Mouse (Mus musculus): ENCODE measurements at regions not wholly inside any gene's neighbourhood (a gene's known extent, or its start where the extent isn't known, plus 50 kb on each side); places are given as distances from the start of the nearest gene placed in this dataset.

- H3K4me3 ChIP-seq: no peak overlapping the region
- no peak overlapping the region for H3K27ac ChIP-seq
- H3K27me3 ChIP-seq (ENCODE audit: poor library complexity, severe bottlenecking): 0 out of 2 replicates have a peak, but pooled peaks cover 4% of the 10 kb centered on the region
- DNase-seq (ENCODE audit: extremely low spot score, low spot score): no peak
- H3K4me1 ChIP-seq: peaks cover 26% of the 10 kb centered on the region
- 97% methylated on average over 8 of the region's 8 CpGs for WGBS
- peaks cover 4% of the 10 kb centered on the region; the same call in 1 of the 2 replicates for H3K9me3 ChIP-seq
- no peaks in the 10 kb centered on the region for H3K36me3 ChIP-seq (replicated peaks)
Measured at GRCm38 (mm10) chr10:117515039-117515438, 114.3 kb upstream of the Cpm start.

GRCm38 (mm10) chr10:117513925-117514546 is 115.3 kb upstream of the Cpm start:
- H3K27me3 ChIP-seq (ENCODE audit: poor library complexity, severe bottlenecking): no peaks in the 10 kb centered on the region
- H3K4me1 ChIP-seq: peaks cover 16% of the 10 kb centered on the region
- H3K27ac ChIP-seq: no peak overlapping the region
- no peak overlapping the region for H3K4me3 ChIP-seq
- H3K9me3 ChIP-seq: peaks cover 4% of the 10 kb centered on the region; the same call in 1 of the 2 replicates
- H3K36me3 ChIP-seq (replicated peaks): no peaks in the 10 kb centered on the region
- DNase-seq (ENCODE audit: extremely low spot score, low spot score): no peak
- 94% methylated on average over 7 of the region's 7 CpGs for WGBS

DNA sequence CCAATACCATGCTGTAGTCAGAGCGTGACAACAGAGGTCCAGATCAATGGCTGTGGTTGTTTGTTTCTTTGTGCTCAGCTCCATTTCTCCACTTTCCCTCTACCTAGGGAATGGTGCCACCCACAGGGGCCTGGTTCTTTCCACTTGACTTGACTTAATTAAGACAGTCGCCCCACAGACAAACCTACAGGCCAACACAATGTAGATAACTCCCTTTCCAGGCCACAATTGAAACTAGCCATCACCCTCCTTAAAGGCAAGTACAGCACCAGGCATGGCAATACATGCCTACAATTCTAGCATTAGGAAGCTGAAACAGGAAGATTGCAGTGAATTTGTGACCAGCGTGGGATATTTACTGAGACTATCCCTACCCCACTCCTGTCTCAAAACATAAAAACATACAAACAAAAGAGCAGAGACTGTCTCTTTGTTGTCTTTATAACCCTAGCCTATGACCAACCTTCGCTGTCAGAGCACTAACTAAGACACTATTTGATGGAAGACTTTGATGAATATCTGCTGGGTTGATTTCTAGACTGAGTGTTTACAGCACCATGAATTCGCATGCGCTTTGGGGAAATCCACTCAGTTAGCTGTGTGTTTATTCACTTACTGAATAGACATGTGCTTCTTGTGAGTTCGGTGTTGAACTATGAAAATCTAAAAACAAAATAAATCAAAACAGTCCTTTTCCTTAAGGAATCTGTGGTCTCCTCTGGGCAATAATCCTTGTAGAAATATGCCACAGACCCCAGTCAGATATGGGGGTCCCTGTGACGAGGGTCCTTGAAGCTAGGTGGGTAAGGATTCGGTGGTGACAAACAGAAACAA is 116.7 kb upstream of the Cpm start:
- no peak overlapping the region for H3K4me3 ChIP-seq
- peaks cover 4% of the 10 kb centered on the region; the same call in 1 of the 2 replicates for H3K9me3 ChIP-seq
- no peaks in the 10 kb centered on the region for H3K27me3 ChIP-seq (ENCODE audit: poor library complexity, severe bottlenecking)
- H3K36me3 ChIP-seq (replicated peaks): no peaks in the 10 kb centered on the region
- 91% methylated on average over 9 of the region's 9 CpGs for WGBS
- H3K27ac ChIP-seq: no peak overlapping the region
- peaks cover 6% of the 10 kb centered on the region for H3K4me1 ChIP-seq
- DNase-seq (ENCODE audit: extremely low spot score, low spot score): no peak

GRCm38 (mm10) chr10:117511483-117512406 is 117.6 kb upstream of the Cpm start:
- Histone ChIP-seq H3K4me1 (no peaks in the 10 kb centered on the region), H3K36me3 (replicated peaks) (no peaks in the 10 kb centered on the region), H3K27ac (no peak overlapping the region), H3K27me3 (ENCODE audit: poor library complexity, severe bottlenecking) (no peaks in the 10 kb centered on the region), H3K4me3 (no peak overlapping the region), H3K9me3 (peaks cover 4% of the 10 kb centered on the region; the same call in 1 of the 2 replicates)
- 88% methylated on average over 8 of the region's 8 CpGs for WGBS
- no peak for DNase-seq (ENCODE audit: extremely low spot score, low spot score)

DNA sequence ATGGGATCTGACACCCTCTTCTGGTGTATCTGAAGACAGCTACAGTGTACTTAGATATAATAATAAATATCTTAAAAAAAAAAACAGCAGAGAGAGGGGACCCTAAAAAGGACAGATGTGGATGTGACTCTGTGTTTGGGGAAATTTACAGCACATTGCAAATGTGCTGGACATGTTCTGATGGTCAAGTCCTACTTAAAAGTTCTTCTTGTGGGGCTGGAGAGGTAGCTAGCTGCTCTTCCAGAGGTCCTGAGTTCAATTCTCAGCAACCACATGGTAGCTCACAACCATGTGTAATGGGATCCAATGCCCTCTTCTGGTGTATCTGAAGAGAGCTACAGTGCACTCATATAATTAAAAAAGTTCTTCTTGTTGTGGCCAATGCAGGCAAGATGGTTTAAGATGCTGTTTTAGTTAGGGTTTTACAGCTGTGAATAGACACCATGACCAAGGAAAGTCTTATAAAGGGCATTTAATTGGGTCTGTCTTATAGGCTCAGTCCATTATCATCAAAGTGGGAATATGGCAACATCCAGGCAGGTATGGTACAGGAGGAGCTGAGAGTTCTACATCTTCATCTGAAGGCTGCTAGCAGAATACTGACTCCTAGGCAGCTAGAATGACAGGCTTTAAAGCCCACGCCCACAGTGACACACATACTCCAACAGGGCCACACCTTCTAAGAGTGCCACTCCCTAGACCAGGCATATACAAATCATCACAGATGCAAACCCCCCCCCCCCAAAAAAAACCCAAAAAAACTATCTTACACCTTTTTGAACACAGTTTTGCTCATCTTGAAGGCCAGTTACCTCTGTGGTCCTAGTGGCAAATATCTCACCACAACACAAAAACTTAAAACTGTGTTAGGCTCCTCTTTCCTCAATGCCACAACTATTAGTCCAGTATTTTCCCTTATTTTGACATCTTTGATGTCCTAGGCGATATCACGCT is 118.5 kb upstream of the Cpm start:
- H3K4me1 ChIP-seq: no peaks in the 10 kb centered on the region
- no peak for DNase-seq (ENCODE audit: extremely low spot score, low spot score)
- H3K27ac ChIP-seq: no peak overlapping the region
- WGBS: 89% methylated on average over 3 of the region's 3 CpGs
- H3K9me3 ChIP-seq: peaks cover 4% of the 10 kb centered on the region; the same call in 1 of the 2 replicates
- no peak overlapping the region for H3K4me3 ChIP-seq
- H3K27me3 ChIP-seq (ENCODE audit: poor library complexity, severe bottlenecking): no peaks in the 10 kb centered on the region
- H3K36me3 ChIP-seq (replicated peaks): no peaks in the 10 kb centered on the region

DNA sequence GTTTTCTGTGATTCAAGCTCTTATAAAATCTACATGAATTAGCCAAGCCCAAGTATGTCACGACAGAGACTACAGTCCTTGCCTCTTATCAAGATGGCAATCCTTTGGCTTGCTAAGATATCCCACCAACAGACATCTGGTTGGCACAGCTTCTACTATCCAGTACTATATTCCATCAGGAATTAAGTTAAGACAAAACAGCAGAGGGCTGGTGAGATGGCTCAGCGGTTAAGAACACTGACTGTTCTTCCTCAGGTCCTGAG is 119.1 kb upstream of the Cpm start:
- H3K4me1 ChIP-seq: no peaks in the 10 kb centered on the region
- peaks cover 4% of the 10 kb centered on the region; the same call in 1 of the 2 replicates for H3K9me3 ChIP-seq
- no peaks in the 10 kb centered on the region for H3K36me3 ChIP-seq (replicated peaks)
- H3K4me3 ChIP-seq: no peak overlapping the region
- no peaks in the 10 kb centered on the region for H3K27me3 ChIP-seq (ENCODE audit: poor library complexity, severe bottlenecking)
- DNase-seq (ENCODE audit: extremely low spot score, low spot score): no peak
- H3K27ac ChIP-seq: no peak overlapping the region
- WGBS: 94% methylated on average over 2 of the region's 2 CpGs

GRCm38 (mm10) chr10:117509431-117510223 is 119.7 kb upstream of the Cpm start:
- no peak for DNase-seq (ENCODE audit: extremely low spot score, low spot score)
- Histone ChIP-seq H3K36me3 (replicated peaks) (no peaks in the 10 kb centered on the region), H3K9me3 (peaks cover 4% of the 10 kb centered on the region; the same call in 1 of the 2 replicates), H3K4me3 (no peak overlapping the region), H3K27me3 (ENCODE audit: poor library complexity, severe bottlenecking) (no peaks in the 10 kb centered on the region), H3K27ac (no peak overlapping the region), H3K4me1 (no peaks in the 10 kb centered on the region)
- 89% methylated on average over 9 of the region's 9 CpGs for WGBS

DNA sequence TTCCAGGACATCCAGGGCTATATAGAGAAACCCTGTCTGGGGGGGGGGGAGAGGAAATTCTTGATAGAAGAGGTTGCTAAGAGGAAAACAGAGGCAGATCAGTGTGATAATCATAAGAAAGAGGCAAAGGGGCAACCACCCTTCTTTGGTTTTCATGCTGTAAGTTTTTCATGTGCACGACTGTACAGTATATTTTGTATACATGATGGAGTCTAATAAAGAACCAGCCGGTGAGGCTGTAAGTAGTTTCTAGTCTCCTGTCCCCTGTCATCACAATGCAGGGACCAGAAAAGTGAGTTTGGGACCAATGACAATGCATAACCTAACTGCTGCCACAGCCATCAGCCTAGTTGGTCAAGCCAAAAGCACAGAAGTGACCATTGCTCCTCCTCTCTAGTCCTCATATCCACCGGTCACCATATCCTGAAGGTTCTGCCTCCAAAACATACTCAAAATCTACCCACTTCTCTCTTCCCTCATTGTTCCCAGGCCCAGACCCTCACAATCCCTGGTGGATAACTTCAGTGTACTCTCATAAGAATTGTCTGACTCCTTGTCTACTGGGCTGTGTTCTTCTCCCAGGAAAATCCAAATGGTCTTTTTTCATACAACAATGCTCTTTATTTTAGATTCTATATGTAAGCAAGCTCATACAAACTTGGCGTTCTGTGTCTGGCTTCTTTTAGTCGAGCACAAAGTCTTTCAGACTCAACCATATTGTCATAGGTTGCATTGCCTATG is 122.9 kb upstream of the Cpm start:
- Histone ChIP-seq H3K4me3 (no peak overlapping the region), H3K36me3 (replicated peaks) (no peaks in the 10 kb centered on the region), H3K27me3 (ENCODE audit: poor library complexity, severe bottlenecking) (no peaks in the 10 kb centered on the region), H3K27ac (no peak overlapping the region), H3K9me3 (no peaks in the 10 kb centered on the region), H3K4me1 (no peaks in the 10 kb centered on the region)
- DNase-seq (ENCODE audit: extremely low spot score, low spot score): no peak
- 87% methylated on average over 5 of the region's 5 CpGs for WGBS

- no peaks in the 10 kb centered on the region for H3K9me3 ChIP-seq
- no peak overlapping the region for H3K27ac ChIP-seq
- H3K4me3 ChIP-seq: no peak overlapping the region
- DNase-seq (ENCODE audit: extremely low spot score, low spot score): no peak
- H3K4me1 ChIP-seq: no peaks in the 10 kb centered on the region
- 90% methylated on average over 4 of the region's 4 CpGs for WGBS
- H3K36me3 ChIP-seq (replicated peaks): no peaks in the 10 kb centered on the region
- H3K27me3 ChIP-seq (ENCODE audit: poor library complexity, severe bottlenecking): no peaks in the 10 kb centered on the region
Measured at GRCm38 (mm10) chr10:117505529-117505928, 123.8 kb upstream of the Cpm start.

DNA sequence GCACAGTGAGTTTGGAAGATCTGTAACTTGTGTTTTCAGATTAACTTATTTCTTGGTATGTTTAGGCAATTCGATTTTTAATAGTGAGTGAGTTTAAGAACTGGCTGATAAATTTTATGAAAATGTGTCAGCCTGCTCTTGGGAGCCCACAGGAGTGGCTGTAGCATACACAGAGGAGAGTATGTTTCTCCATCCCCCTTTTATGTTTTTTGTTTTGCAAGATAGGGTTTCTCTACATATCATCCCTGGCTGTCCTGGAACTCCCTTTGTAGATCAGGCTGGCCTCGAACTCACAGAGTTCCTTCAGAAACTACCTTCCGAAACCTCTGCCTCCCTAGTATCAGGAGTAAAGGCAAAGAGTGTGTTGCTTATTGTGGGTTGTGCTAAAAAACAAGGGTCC is 124.2 kb upstream of the Cpm start:
- H3K27me3 ChIP-seq (ENCODE audit: poor library complexity, severe bottlenecking): no peaks in the 10 kb centered on the region
- H3K4me1 ChIP-seq: no peaks in the 10 kb centered on the region
- no peaks in the 10 kb centered on the region for H3K36me3 ChIP-seq (replicated peaks)
- no peak overlapping the region for H3K4me3 ChIP-seq
- DNase-seq (ENCODE audit: extremely low spot score, low spot score): no peak
- 91% methylated on average over 3 of the region's 3 CpGs for WGBS
- no peaks in the 10 kb centered on the region for H3K9me3 ChIP-seq
- no peak overlapping the region for H3K27ac ChIP-seq
